Mouse (Mus musculus) left cerebral cortex, postnatal 14 days (tissue): ENCODE measurements around the gene Dlg5. TPM values are rescaled to one million over a fixed set of nuclear protein-coding genes. Genes with fewer than 3 reads are reported as not detected.
A peak's percentile ranks its signal among the peaks of the same experiment; 100 is the strongest.

Experiments
- DNase-seq, 2 experiments: peaks; one replicate each; pipeline ENCODE4 v3.0.0; 2021 to 2022; ENCODE audit warnings: low spot score in 2 of 2, mixed read lengths in 1 of 2
- intact Hi-C: fragments of 180-260 bp; cut with DNase I; formaldehyde crosslinking; loops from one replicate; pipeline ENCODE4 v1.15.1; 2025
- long read RNA-seq, 2 experiments: library from polyadenylated mRNA; stranded (forward); transcript quantifications; one replicate each; pipeline ENCODE4 v2.0.0; 2021
- total RNA-seq, 2 experiments: library from RNA; stranded (reverse); gene quantifications; 2 replicates each; pipeline ENCODE4 v1.2.3; 2021

Gene Dlg5
- 10 to 100 TPM; 37.3 to 41.9 TPM for total RNA-seq
- long read RNA-seq, experiment 1, full-length matches to known transcripts: 1 of 14 reads
- long read RNA-seq, experiment 1, partial matches to known transcripts: 12 of 14 reads
- long read RNA-seq, experiment 1, other reads (novel, unspliced or antisense): 1 of 14 reads
- long read RNA-seq, experiment 2, full-length matches to known transcripts: 1 of 18 reads
- long read RNA-seq, experiment 2, partial matches to known transcripts: 14 of 18 reads
- long read RNA-seq, experiment 2, other reads (novel, unspliced or antisense): 3 of 18 reads

DNA sequence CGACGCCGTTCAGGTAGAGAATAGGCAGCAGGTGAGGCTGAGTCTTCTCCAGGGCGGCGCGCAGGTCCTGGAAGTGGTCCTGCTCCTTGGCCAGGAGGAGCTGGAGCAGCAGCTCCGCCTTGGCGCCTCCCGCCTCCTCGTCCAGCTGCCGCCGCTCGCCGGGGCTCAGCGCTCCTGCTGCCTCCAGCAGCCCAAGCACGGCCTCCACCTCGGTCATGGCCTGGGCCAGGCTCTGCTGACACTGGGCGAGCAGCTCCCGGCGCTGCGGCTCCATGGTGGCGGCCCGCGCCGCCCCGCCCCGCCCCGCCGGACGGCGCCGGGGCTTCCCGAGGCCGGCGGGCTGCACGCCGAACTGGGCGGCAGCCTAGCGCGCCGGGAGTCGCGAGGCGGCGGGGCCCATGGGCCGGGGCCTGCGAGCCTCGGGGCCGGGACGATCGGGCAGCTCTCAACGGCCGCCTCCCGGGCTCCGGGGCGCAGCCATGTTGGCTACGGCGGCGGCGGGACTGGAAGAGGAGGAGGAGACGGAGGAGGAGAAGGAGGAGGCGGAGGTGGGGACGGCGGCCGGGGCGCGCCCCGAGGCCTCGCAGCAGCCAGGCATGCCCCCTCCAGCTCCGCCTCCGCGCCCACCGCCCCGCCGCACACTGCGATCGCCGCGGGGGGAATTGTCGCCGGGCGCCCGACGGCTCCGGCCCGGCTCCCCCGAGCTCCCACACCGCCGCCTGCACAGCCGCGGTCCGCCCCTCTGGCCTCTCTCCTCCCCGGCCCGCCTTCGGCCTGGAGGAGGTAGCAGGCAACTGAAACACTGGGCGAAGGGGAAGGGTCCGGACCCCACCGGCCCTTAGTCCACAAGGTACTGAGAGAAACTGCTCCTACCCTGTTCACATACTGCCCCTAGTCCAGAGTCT lies at the start of gene Dlg5:
Gene Dlg5 (minus strand): TSS at position 744 of the 905 bp plus-strand sequence.
- intact Hi-C loops: loop anchor here (5.0 kb wide), 1 partner anchor 63 kb away; no protein-coding TSS in a partner anchor
- DNase-seq: peak in 1 of 2 experiments; percentile 46

GRCm38 (mm10) chr14:24293631-24294030 lies 47.9 kb upstream of the Dlg5 start:
- DNase-seq: no peak
- intact Hi-C loops: no loop called here

GRCm38 (mm10) chr14:24292914-24293313 lies 47.2 kb upstream of the Dlg5 start, which contains the start of gene E330034G19Rik:
Gene E330034G19Rik, plus strand, starts transcription at chr14:24293214.
- intact Hi-C loops: no loop called here
- DNase-seq: no peak

DNA sequence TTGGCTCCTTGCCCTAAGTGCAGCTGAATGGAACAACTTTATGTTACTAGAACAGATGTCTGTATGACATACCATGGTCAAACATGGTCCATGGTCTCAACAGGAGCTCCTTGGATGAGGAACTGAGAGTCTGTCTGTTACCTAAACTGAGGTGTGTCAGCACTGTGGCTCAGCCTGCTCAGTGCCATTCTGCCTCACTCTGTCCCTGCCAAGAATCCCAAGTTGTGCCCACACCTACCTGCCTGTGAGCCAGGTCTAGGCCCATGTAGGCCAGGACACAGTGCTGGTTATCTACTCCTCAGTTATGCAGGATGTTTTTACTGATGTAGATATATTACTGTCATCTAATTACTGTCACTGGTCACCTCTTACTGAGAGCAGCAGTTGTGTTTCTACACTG lies 45.0 kb upstream of the Dlg5 start:
- intact Hi-C loops: no loop called here
- no peak for DNase-seq

DNA sequence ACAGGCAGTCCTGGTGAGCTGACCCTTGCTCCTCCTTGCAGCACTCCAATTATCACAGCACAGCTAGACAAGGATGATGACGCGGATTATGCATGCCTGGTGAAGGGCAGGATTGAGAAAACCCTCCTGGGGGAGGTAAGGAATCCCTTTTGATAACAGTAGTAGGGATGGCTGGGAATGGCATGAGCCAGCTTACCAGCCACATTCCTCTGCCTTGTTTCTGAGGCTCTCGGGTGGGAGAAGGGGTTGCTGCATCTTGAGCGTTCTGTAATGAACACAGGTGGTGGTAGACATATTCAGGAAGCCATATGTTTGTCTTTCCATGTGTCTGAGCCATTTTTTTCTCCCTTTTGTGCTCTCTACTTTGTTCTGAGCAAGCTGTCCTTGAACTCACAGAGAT lies 40.4 kb upstream of the Dlg5 start:
- intact Hi-C loops: no loop called here

DNA sequence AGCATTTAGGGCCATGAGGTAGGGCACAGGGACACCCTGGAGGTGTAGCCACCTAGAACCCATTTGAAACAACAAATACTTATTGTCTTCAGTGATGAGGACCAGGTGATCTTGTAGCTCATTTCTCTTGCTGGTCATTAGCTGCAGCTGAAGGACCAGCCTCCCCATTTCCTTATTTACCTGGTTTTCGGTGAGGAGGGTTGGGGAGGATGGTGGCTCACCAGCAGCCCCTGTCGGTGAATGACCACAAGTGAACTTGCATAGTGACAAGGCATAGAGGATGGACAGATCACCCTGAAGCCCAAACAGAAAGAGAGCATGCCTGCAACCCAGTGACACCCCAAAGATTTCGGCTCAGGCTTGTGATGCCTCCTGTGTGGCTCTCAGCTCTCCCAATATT lies 36.6 kb upstream of the Dlg5 start:
- intact Hi-C loops: no loop called here

More for the DNA sequence above, 40.4 kb upstream of the Dlg5 start:
- DNase-seq: no peak

GRCm38 (mm10) chr14:24281278-24281677 lies 35.6 kb upstream of the Dlg5 start:
- intact Hi-C loops: no loop called here
- no peak for DNase-seq

More for the DNA sequence above, 36.6 kb upstream of the Dlg5 start:
- no peak for DNase-seq

DNA sequence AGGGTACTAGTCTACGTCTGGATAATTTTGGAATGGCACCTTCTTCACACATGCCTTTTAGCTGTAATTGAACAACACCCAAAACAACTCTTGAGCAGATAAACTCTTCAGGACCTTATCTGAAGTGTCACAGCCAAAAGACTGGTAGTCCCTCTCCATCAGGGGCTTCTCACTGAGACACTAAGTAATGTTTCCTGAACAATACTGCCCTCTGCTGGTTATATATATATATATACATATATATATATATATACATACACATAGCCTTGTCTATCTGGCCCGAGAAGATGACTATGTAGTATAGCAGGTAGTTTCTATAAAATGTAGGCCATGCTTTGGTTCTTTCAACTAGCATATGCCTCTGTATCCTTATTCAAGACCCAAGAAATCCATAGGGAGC lies 29.8 kb upstream of the Dlg5 start:
- no peak for DNase-seq
- intact Hi-C loops: no loop called here

- intact Hi-C loops: loop anchor here (1.0 kb wide), 1 partner anchor 91 kb away; no protein-coding TSS in a partner anchor
- DNase-seq: peak; percentile 52 to 53
These were observed 27.9 kb upstream of the Dlg5 start for GRCm38 (mm10) chr14:24273575-24273974.

DNA sequence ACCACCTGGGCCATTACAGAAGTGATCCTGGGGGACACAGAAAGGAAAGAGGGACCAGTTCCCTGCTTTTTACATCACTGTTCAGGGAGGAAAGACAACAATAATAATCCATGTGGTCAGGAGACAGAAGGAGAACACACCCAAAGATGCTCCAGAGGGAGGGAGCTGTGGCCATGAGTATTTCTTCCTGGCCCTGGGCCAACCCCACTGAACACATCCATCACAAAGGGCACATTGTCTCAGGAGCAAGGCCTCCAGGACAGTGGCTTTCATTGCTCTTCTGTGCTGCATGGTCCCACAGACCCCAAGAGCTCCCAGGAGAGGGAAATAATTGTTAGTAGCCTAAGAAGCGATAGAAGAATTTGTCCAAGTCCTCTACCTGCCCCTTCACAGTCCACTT lies 23.9 kb upstream of the Dlg5 start:
- no peak for DNase-seq
- intact Hi-C loops: loop anchor here (10.0 kb wide), 1 partner anchor 695 kb away; no protein-coding TSS in a partner anchor

DNA sequence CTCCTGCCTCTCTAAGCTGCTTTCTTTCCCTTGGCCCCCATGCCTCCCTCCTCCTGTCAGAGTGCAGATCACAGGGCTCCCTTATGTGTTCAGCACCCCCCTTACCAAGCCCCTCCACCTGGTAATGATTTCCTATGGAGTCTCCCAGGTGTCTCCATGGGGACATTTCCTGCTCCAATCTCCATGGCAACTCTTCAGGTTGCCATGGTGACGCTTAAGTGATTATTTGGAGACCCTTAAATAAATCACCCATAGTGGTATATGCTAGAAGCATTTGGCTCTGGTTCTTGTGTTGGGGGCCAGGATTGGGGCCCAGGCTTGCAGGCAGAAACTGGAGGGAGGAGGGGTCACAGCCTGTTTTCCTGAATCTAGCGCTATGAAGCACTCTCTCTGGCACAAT lies 17.2 kb upstream of the Dlg5 start:
- DNase-seq: peak; percentile 49 to 53
- intact Hi-C loops: loop anchor here (10.0 kb wide), 1 partner anchor 688 kb away; no protein-coding TSS in a partner anchor

- no peak for DNase-seq
- intact Hi-C loops: loop anchor here (10.0 kb wide), 1 partner anchor 688 kb away; no protein-coding TSS in a partner anchor
These were observed 16.7 kb upstream of the Dlg5 start for GRCm38 (mm10) chr14:24262382-24262781.

DNA sequence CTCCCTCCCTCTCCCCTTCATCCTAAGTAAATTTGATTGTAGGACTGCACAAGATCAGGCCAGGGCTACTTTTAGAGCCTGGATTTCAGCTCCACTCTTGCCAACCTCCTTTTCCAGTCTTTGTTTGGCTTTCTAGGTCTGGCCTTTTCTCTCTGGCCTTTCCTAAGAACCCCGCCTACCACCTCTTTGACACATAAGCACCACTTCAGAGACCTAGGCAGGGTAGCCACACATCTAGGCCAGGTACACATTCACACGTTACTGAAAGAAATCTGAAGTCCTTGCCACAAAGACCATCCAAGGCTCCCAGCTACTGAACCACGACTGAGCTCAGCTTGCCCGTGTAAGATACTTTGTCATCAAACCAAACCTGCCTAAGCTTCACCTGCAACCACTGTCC lies 14.7 kb upstream of the Dlg5 start:
- DNase-seq: no peak
- intact Hi-C loops: loop anchor here (10.0 kb wide), 1 partner anchor 686 kb away; no protein-coding TSS in a partner anchor

GRCm38 (mm10) chr14:24255956-24256355 lies 10.2 kb upstream of the Dlg5 start:
- DNase-seq: no peak
- intact Hi-C loops: no loop called here

DNA sequence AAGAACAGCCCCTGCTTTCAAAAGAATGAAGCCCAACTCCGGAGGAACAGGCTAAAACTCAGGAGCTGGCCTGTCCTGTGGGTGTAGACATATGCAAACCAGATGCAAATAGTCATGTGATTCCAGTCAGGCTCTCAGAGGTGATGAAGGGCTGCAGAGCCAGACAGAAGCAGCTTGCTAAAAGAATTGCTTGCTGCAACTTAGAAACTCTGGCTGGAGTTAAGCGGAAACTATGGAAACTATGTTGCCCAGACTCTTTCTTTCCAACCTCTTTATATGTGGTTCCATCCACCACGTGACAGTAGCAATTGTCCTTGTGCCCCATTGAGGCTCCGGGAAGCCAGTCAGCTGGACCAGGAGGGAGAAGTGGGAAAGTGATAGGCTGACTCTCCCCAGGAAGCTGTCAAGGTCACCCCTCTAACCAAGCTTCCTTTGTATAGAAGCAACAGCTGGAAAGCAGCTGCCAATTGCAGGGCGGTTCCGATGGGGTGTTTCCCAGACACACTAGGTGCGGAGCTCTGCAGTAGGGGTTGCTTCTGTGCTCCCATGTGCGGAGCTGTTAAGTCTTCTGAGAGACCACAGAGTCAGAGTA lies 8.0 kb upstream of the Dlg5 start:
- intact Hi-C loops: no loop called here
- DNase-seq: no peak

GRCm38 (mm10) chr14:24251326-24251725 lies 5.6 kb upstream of the Dlg5 start:
- intact Hi-C loops: no loop called here
- no peak for DNase-seq

- intact Hi-C loops: loop anchor here (5.0 kb wide), 1 partner anchor 68 kb away; no protein-coding TSS in a partner anchor
These were observed 4.2 kb upstream of the Dlg5 start for GRCm38 (mm10) chr14:24249926-24250325.

DNA sequence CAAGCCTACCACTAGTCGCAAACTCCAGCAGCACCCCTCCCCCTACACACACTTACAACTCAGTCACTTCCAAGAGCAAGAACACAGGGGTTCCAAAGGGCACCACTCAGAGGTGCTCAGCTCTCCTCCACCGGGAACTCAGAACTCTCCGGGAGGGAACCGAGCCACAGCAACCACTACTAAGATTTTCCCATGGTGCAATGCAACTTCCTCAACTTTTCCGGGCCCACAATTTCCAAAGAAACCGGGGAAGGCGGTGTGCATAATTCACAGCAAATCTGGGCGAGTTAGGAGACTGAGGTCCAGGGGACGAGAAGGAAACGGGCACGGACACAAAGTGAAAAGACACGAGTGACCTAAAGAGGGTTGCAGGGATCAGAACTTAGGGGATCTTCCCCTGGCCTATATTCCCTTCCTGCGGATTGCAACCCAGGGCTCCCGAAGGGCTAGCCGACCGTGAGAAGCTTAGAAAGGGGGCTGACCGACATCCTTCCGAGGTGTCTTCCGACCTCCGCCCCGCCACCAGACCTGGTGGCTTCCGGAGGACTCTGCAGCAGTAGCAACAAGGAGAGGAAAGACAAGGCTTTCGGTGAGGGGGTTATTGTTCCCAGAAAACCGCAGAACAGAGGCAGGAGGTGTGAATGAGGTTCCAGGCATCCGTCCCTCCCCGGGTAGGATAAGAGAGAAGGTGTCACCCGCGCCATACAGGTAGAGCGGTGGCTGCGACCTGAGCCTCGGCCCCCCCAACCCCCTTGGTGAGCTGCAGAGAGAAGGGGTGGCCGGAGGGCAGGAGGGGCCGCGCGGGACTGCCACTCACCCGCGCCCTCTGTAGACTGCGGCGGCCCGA lies 1.2 kb downstream of the Dlg5 start:
- intact Hi-C loops: loop anchor here (5.0 kb wide), 1 partner anchor 62 kb away; no protein-coding TSS in a partner anchor
- peak in 1 of 2 experiments; percentile 31 for DNase-seq

More at GRCm38 (mm10) chr14:24249926-24250325, 4.2 kb upstream of the Dlg5 start:
- DNase-seq: no peak

DNA sequence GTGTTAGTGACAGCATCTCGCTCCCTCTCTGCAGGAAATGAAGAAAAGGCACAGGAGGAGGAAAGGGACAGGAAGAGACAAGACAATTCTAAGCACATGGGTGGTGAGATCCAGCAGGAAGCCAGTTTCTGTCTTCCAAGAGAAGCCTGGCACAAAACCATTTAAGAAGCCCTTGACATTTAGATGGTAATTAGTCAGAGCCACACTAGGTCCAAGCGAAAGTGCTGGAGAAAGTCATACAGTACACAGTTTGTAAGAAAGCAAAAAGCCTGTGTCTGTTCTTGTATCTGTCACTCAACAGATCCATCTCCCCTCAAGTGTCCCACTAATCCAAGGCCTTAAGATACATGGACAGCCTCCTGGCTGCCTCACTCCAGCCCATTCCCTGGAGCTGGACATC lies 3.7 kb downstream of the Dlg5 start:
- DNase-seq: no peak
- intact Hi-C loops: no loop called here
